Mouse (Mus musculus): ENCODE data around the gene Ntf3. TPM values are rescaled to one million over a fixed set of nuclear protein-coding genes. Genes with fewer than 3 reads are reported as not detected.

The Ntf3 gene
- total RNA-seq (2014; rRNA removed) (3.0 and 3.4 TPM in 2 replicates), polyA plus RNA-seq (2015; fragmentation: Nextera tagmentation; extraction: Ambion mirVana) (2.3 and 2.7 TPM in 2 replicates)

GRCm38 (mm10) chr6:126166548-126167207 is at the start of gene Ntf3:
Gene Ntf3, minus strand, starts transcription at chr6:126166910.
- H3K27ac ChIP-seq (ENCODE audit: low read depth, low read length): no peak within 1 kb of the TSS
- peak within 1 kb of the TSS; percentile 45 for H3K4me2 ChIP-seq (ENCODE audit: low read depth, low read length, poor library complexity, severe bottlenecking)
- under 1% methylated on average over 26 of the region's 27 CpGs for WGBS
- no peaks in the 10 kb centered on the region for H3K9me3 ChIP-seq (ENCODE audit: low read length)
- TF ChIP-seq CTCF (IDR thresholded peaks at IDR 0.05): no peak
- peak within 1 kb of the TSS; percentile 27 for H3K4me3 ChIP-seq (ENCODE audit: low read depth, low read length)
- H3K9ac ChIP-seq (replicated peaks; ENCODE audit: low read length, poor library complexity, severe bottlenecking): no peak within 1 kb of the TSS
- H3K27me3 ChIP-seq (ENCODE audit: insufficient read depth, low read length): peaks cover 55% of the 10 kb centered on the region
- DNase-seq (ENCODE audit: low spot score): no peak
- ATAC-seq (ENCODE audit: low FRiP score): no peak
- H3K36me3 ChIP-seq (ENCODE audit: insufficient read depth, low read length): no peaks in the 10 kb centered on the region
- H3K4me1 ChIP-seq (ENCODE audit: insufficient read depth, low read length): peaks cover 14% of the 10 kb centered on the region; the same call in 1 of the 2 replicates

- Histone ChIP-seq H3K36me3 (ENCODE audit: insufficient read depth, low read length) (no peaks in the 10 kb centered on the region), H3K9ac (replicated peaks; ENCODE audit: low read length, poor library complexity, severe bottlenecking) (no peak overlapping the region), H3K4me2 (ENCODE audit: low read depth, low read length, poor library complexity, severe bottlenecking) (no peak overlapping the region), H3K27me3 (ENCODE audit: insufficient read depth, low read length) (no peaks in the 10 kb centered on the region), H3K4me1 (ENCODE audit: insufficient read depth, low read length) (no peaks in the 10 kb centered on the region), H3K4me3 (ENCODE audit: low read depth, low read length) (no peak overlapping the region), H3K9me3 (ENCODE audit: low read length) (no peaks in the 10 kb centered on the region), H3K27ac (ENCODE audit: low read depth, low read length) (no peak overlapping the region)
- WGBS: 72% methylated on average over 5 of the region's 5 CpGs
- DNase-seq (ENCODE audit: low spot score): no peak
- no peak for ATAC-seq (ENCODE audit: low FRiP score)
- TF ChIP-seq CTCF (IDR thresholded peaks at IDR 0.05): no peak
These were observed 46.6 kb upstream of the Ntf3 start for GRCm38 (mm10) chr6:126213330-126213729.

GRCm38 (mm10) chr6:126203366-126203765 is 36.7 kb upstream of the Ntf3 start:
- ATAC-seq (ENCODE audit: low FRiP score) (no peak), DNase-seq (ENCODE audit: low spot score) (no peak)
- Histone ChIP-seq H3K9ac (replicated peaks; ENCODE audit: low read length, poor library complexity, severe bottlenecking) (no peak overlapping the region), H3K4me2 (ENCODE audit: low read depth, low read length, poor library complexity, severe bottlenecking) (no peak overlapping the region), H3K27ac (ENCODE audit: low read depth, low read length) (no peak overlapping the region), H3K4me1 (ENCODE audit: insufficient read depth, low read length) (no peaks in the 10 kb centered on the region), H3K27me3 (ENCODE audit: insufficient read depth, low read length) (no peaks in the 10 kb centered on the region), H3K9me3 (ENCODE audit: low read length) (no peaks in the 10 kb centered on the region), H3K4me3 (ENCODE audit: low read depth, low read length) (no peak overlapping the region), H3K36me3 (ENCODE audit: insufficient read depth, low read length) (no peaks in the 10 kb centered on the region)
- 79% methylated on average over 4 of the region's 4 CpGs for WGBS
- no peak for TF ChIP-seq CTCF (IDR thresholded peaks at IDR 0.05)

GRCm38 (mm10) chr6:126202959-126203358 is 36.2 kb upstream of the Ntf3 start:
- H3K4me3 ChIP-seq (ENCODE audit: low read depth, low read length): no peak overlapping the region
- no peak overlapping the region for H3K27ac ChIP-seq (ENCODE audit: low read depth, low read length)
- no peak for ATAC-seq (ENCODE audit: low FRiP score)
- H3K27me3 ChIP-seq (ENCODE audit: insufficient read depth, low read length): no peaks in the 10 kb centered on the region
- DNase-seq (ENCODE audit: low spot score): peak; percentile 53
- no peak overlapping the region for H3K9ac ChIP-seq (replicated peaks; ENCODE audit: low read length, poor library complexity, severe bottlenecking)
- no peak for TF ChIP-seq CTCF (IDR thresholded peaks at IDR 0.05)
- H3K4me1 ChIP-seq (ENCODE audit: insufficient read depth, low read length): no peaks in the 10 kb centered on the region
- no peaks in the 10 kb centered on the region for H3K9me3 ChIP-seq (ENCODE audit: low read length)
- H3K36me3 ChIP-seq (ENCODE audit: insufficient read depth, low read length): no peaks in the 10 kb centered on the region
- H3K4me2 ChIP-seq (ENCODE audit: low read depth, low read length, poor library complexity, severe bottlenecking): no peak overlapping the region
- 71% methylated on average over 7 of the region's 7 CpGs for WGBS

GRCm38 (mm10) chr6:126201721-126202120 is 35.0 kb upstream of the Ntf3 start:
- Histone ChIP-seq H3K4me1 (ENCODE audit: insufficient read depth, low read length) (no peaks in the 10 kb centered on the region), H3K4me2 (ENCODE audit: low read depth, low read length, poor library complexity, severe bottlenecking) (no peak overlapping the region), H3K27ac (ENCODE audit: low read depth, low read length) (no peak overlapping the region), H3K9ac (replicated peaks; ENCODE audit: low read length, poor library complexity, severe bottlenecking) (no peak overlapping the region), H3K9me3 (ENCODE audit: low read length) (no peaks in the 10 kb centered on the region), H3K36me3 (ENCODE audit: insufficient read depth, low read length) (no peaks in the 10 kb centered on the region), H3K4me3 (ENCODE audit: low read depth, low read length) (no peak overlapping the region), H3K27me3 (ENCODE audit: insufficient read depth, low read length) (no peaks in the 10 kb centered on the region)
- 87% methylated on average over 2 of the region's 2 CpGs for WGBS
- ATAC-seq (ENCODE audit: low FRiP score) (no peak), DNase-seq (ENCODE audit: low spot score) (no peak)
- no peak for TF ChIP-seq CTCF (IDR thresholded peaks at IDR 0.05)

GRCm38 (mm10) chr6:126199916-126200315 is 33.2 kb upstream of the Ntf3 start:
- peak; percentile 24 for DNase-seq (ENCODE audit: low spot score)
- Histone ChIP-seq H3K4me1 (ENCODE audit: insufficient read depth, low read length) (no peaks in the 10 kb centered on the region), H3K36me3 (ENCODE audit: insufficient read depth, low read length) (no peaks in the 10 kb centered on the region), H3K9me3 (ENCODE audit: low read length) (no peaks in the 10 kb centered on the region), H3K27me3 (ENCODE audit: insufficient read depth, low read length) (no peaks in the 10 kb centered on the region), H3K9ac (replicated peaks; ENCODE audit: low read length, poor library complexity, severe bottlenecking) (no peak overlapping the region), H3K4me2 (ENCODE audit: low read depth, low read length, poor library complexity, severe bottlenecking) (no peak overlapping the region), H3K4me3 (ENCODE audit: low read depth, low read length) (no peak overlapping the region), H3K27ac (ENCODE audit: low read depth, low read length) (no peak overlapping the region)
- TF ChIP-seq CTCF (IDR thresholded peaks at IDR 0.05): no peak
- ATAC-seq (ENCODE audit: low FRiP score): no peak
- 80% methylated on average over 2 of the region's 2 CpGs for WGBS

Measured in midbrain, postnatal 0 days (tissue).